Mouse (Mus musculus): ENCODE measurements around the gene Zfp385b. TPM values are rescaled to one million over a fixed set of nuclear protein-coding genes. Genes with fewer than 3 reads are reported as not detected.
A peak's percentile ranks its signal among the peaks of the same experiment; 100 is the strongest.

The Zfp385b gene
- polyA plus RNA-seq, 1 experiment from 2014 or later, result 14.1 TPM

GRCm38 (mm10) chr2:77730196-77730595 lies 89.2 kb downstream of the Zfp385b start:
- Histone ChIP-seq H3K4me1 (replicated peaks; ENCODE audit: control insufficient read depth, insufficient read depth, low read length) (no peaks in the 10 kb centered on the region), H3K9me3 (ENCODE audit: control insufficient read depth, low read length) (peaks cover 5% of the 10 kb centered on the region), H3K27me3 (ENCODE audit: control insufficient read depth, insufficient read depth, low read length) (no peaks in the 10 kb centered on the region), H3K9ac (no peak overlapping the region), H3K27ac (no peak overlapping the region), H3K4me3 (replicated peaks; ENCODE audit: low read length) (no peak overlapping the region), H3K4me2 (replicated peaks) (no peak overlapping the region), H3K36me3 (replicated peaks; ENCODE audit: control insufficient read depth, insufficient read depth) (no peaks in the 10 kb centered on the region)
- WGBS, result 80% methylated on average over 2 of the region's 2 CpGs
- DNase-seq (ENCODE audit: low spot score) (no peak), ATAC-seq (ENCODE audit: low FRiP score) (no peak)

GRCm38 (mm10) chr2:77726798-77727197 lies 92.6 kb downstream of the Zfp385b start:
- H3K27ac ChIP-seq, result no peak overlapping the region
- DNase-seq (ENCODE audit: low spot score), result no peak
- H3K9me3 ChIP-seq (ENCODE audit: control insufficient read depth, low read length), result no peaks in the 10 kb centered on the region
- no peaks in the 10 kb centered on the region for H3K4me1 ChIP-seq (replicated peaks; ENCODE audit: control insufficient read depth, insufficient read depth, low read length)
- WGBS, result 87% methylated on average over 7 of the region's 7 CpGs
- no peaks in the 10 kb centered on the region for H3K27me3 ChIP-seq (ENCODE audit: control insufficient read depth, insufficient read depth, low read length)
- H3K9ac ChIP-seq, result no peak overlapping the region
- no peak overlapping the region for H3K4me2 ChIP-seq (replicated peaks)
- no peaks in the 10 kb centered on the region for H3K36me3 ChIP-seq (replicated peaks; ENCODE audit: control insufficient read depth, insufficient read depth)
- ATAC-seq (ENCODE audit: low FRiP score), result no peak
- H3K4me3 ChIP-seq (replicated peaks; ENCODE audit: low read length), result no peak overlapping the region

GRCm38 (mm10) chr2:77720806-77721205 lies 98.6 kb downstream of the Zfp385b start:
- no peak for ATAC-seq (ENCODE audit: low FRiP score)
- no peak for DNase-seq (ENCODE audit: low spot score)
- Histone ChIP-seq H3K4me3 (replicated peaks; ENCODE audit: low read length) (no peak overlapping the region), H3K4me1 (replicated peaks; ENCODE audit: control insufficient read depth, insufficient read depth, low read length) (no peaks in the 10 kb centered on the region), H3K27ac (no peak overlapping the region), H3K27me3 (ENCODE audit: control insufficient read depth, insufficient read depth, low read length) (no peaks in the 10 kb centered on the region), H3K36me3 (replicated peaks; ENCODE audit: control insufficient read depth, insufficient read depth) (no peaks in the 10 kb centered on the region), H3K9me3 (ENCODE audit: control insufficient read depth, low read length) (no peaks in the 10 kb centered on the region), H3K4me2 (replicated peaks) (no peak overlapping the region), H3K9ac (no peak overlapping the region)
- WGBS, result 92% methylated on average over 4 of the region's 4 CpGs

GRCm38 (mm10) chr2:77716367-77716766 lies 103.1 kb downstream of the Zfp385b start:
- Histone ChIP-seq H3K9me3 (ENCODE audit: control insufficient read depth, low read length) (no peaks in the 10 kb centered on the region), H3K4me1 (replicated peaks; ENCODE audit: control insufficient read depth, insufficient read depth, low read length) (no peaks in the 10 kb centered on the region), H3K27ac (no peak overlapping the region), H3K27me3 (ENCODE audit: control insufficient read depth, insufficient read depth, low read length) (no peaks in the 10 kb centered on the region), H3K9ac (no peak overlapping the region), H3K4me2 (replicated peaks) (no peak overlapping the region), H3K4me3 (replicated peaks; ENCODE audit: low read length) (no peak overlapping the region), H3K36me3 (replicated peaks; ENCODE audit: control insufficient read depth, insufficient read depth) (no peaks in the 10 kb centered on the region)
- no peak for ATAC-seq (ENCODE audit: low FRiP score)
- DNase-seq (ENCODE audit: low spot score), result no peak
- WGBS, result 92% methylated on average over 3 of the region's 3 CpGs

GRCm38 (mm10) chr2:77713886-77714285 lies 105.6 kb downstream of the Zfp385b start:
- ATAC-seq (ENCODE audit: low FRiP score), result no peak

GRCm38 (mm10) chr2:77711751-77712150 lies 107.7 kb downstream of the Zfp385b start:
- Histone ChIP-seq H3K27ac (no peak overlapping the region), H3K9ac (no peak overlapping the region), H3K4me2 (replicated peaks) (no peak overlapping the region), H3K4me1 (replicated peaks; ENCODE audit: control insufficient read depth, insufficient read depth, low read length) (peaks cover 5% of the 10 kb centered on the region; the same call in 1 of the 2 replicates), H3K27me3 (ENCODE audit: control insufficient read depth, insufficient read depth, low read length) (no peaks in the 10 kb centered on the region), H3K4me3 (replicated peaks; ENCODE audit: low read length) (no peak overlapping the region), H3K9me3 (ENCODE audit: control insufficient read depth, low read length) (no peaks in the 10 kb centered on the region), H3K36me3 (replicated peaks; ENCODE audit: control insufficient read depth, insufficient read depth) (no peaks in the 10 kb centered on the region)
- DNase-seq (ENCODE audit: low spot score) (no peak), ATAC-seq (ENCODE audit: low FRiP score) (no peak)
- 73% methylated on average over 1 of the region's 1 CpGs for WGBS

More at GRCm38 (mm10) chr2:77713886-77714285, 105.6 kb downstream of the Zfp385b start:
- 72% methylated on average over 5 of the region's 5 CpGs for WGBS
- no peak overlapping the region for H3K27ac ChIP-seq
- DNase-seq (ENCODE audit: low spot score), result no peak
- H3K4me1 ChIP-seq (replicated peaks; ENCODE audit: control insufficient read depth, insufficient read depth, low read length), result no peaks in the 10 kb centered on the region
- no peak overlapping the region for H3K4me3 ChIP-seq (replicated peaks; ENCODE audit: low read length)
- H3K4me2 ChIP-seq (replicated peaks), result no peak overlapping the region
- no peaks in the 10 kb centered on the region for H3K9me3 ChIP-seq (ENCODE audit: control insufficient read depth, low read length)
- no peaks in the 10 kb centered on the region for H3K27me3 ChIP-seq (ENCODE audit: control insufficient read depth, insufficient read depth, low read length)
- H3K36me3 ChIP-seq (replicated peaks; ENCODE audit: control insufficient read depth, insufficient read depth), result no peaks in the 10 kb centered on the region
- no peak overlapping the region for H3K9ac ChIP-seq

- Histone ChIP-seq H3K9me3 (ENCODE audit: control insufficient read depth, low read length) (no peaks in the 10 kb centered on the region), H3K36me3 (replicated peaks; ENCODE audit: control insufficient read depth, insufficient read depth) (no peaks in the 10 kb centered on the region), H3K4me1 (replicated peaks; ENCODE audit: control insufficient read depth, insufficient read depth, low read length) (peaks cover 7% of the 10 kb centered on the region; the same call in 1 of the 2 replicates), H3K9ac (no peak overlapping the region), H3K27me3 (ENCODE audit: control insufficient read depth, insufficient read depth, low read length) (no peaks in the 10 kb centered on the region), H3K27ac (no peak overlapping the region), H3K4me2 (replicated peaks) (peak overlapping the region; percentile 47), H3K4me3 (replicated peaks; ENCODE audit: low read length) (no peak overlapping the region)
- WGBS, result 31% methylated on average over 7 of the region's 7 CpGs
- DNase-seq (ENCODE audit: low spot score), result peak; percentile 83
- ATAC-seq (ENCODE audit: low FRiP score), result peak; percentile 75; the same call in 1 of the 2 replicates
Measured at GRCm38 (mm10) chr2:77709206-77709794, 110.1 kb downstream of the Zfp385b start.

- Histone ChIP-seq H3K4me2 (replicated peaks) (no peak overlapping the region), H3K4me3 (replicated peaks; ENCODE audit: low read length) (no peak overlapping the region), H3K4me1 (replicated peaks; ENCODE audit: control insufficient read depth, insufficient read depth, low read length) (peaks cover 16% of the 10 kb centered on the region; the same call in 1 of the 2 replicates), H3K9me3 (ENCODE audit: control insufficient read depth, low read length) (no peaks in the 10 kb centered on the region), H3K9ac (no peak overlapping the region), H3K36me3 (replicated peaks; ENCODE audit: control insufficient read depth, insufficient read depth) (no peaks in the 10 kb centered on the region), H3K27me3 (ENCODE audit: control insufficient read depth, insufficient read depth, low read length) (no peaks in the 10 kb centered on the region), H3K27ac (no peak overlapping the region)
- ATAC-seq (ENCODE audit: low FRiP score), result no peak
- 20% methylated on average over 9 of the region's 9 CpGs for WGBS
- DNase-seq (ENCODE audit: low spot score), result no peak
Measured at GRCm38 (mm10) chr2:77707138-77707537, 112.3 kb downstream of the Zfp385b start.

GRCm38 (mm10) chr2:77705476-77705875 lies 114.0 kb downstream of the Zfp385b start:
- no peak overlapping the region for H3K27ac ChIP-seq
- 83% methylated on average over 2 of the region's 2 CpGs for WGBS
- H3K4me3 ChIP-seq (replicated peaks; ENCODE audit: low read length), result no peak overlapping the region
- DNase-seq (ENCODE audit: low spot score), result no peak
- H3K9ac ChIP-seq, result no peak overlapping the region
- H3K4me1 ChIP-seq (replicated peaks; ENCODE audit: control insufficient read depth, insufficient read depth, low read length), result peaks cover 16% of the 10 kb centered on the region; the same call in 1 of the 2 replicates
- H3K9me3 ChIP-seq (ENCODE audit: control insufficient read depth, low read length), result no peaks in the 10 kb centered on the region
- no peak overlapping the region for H3K4me2 ChIP-seq (replicated peaks)
- H3K27me3 ChIP-seq (ENCODE audit: control insufficient read depth, insufficient read depth, low read length), result no peaks in the 10 kb centered on the region
- ATAC-seq (ENCODE audit: low FRiP score), result no peak
- H3K36me3 ChIP-seq (replicated peaks; ENCODE audit: control insufficient read depth, insufficient read depth), result no peaks in the 10 kb centered on the region

- H3K4me2 ChIP-seq (replicated peaks), result peak overlapping the region; percentile 52
- DNase-seq (ENCODE audit: low spot score) (peak; percentile 59), ATAC-seq (ENCODE audit: low FRiP score) (peak; percentile 75)
- WGBS, result 26% methylated on average over 19 of the region's 19 CpGs
- H3K27ac ChIP-seq, result peak overlapping the region; percentile 78
- no peaks in the 10 kb centered on the region for H3K36me3 ChIP-seq (replicated peaks; ENCODE audit: control insufficient read depth, insufficient read depth)
- H3K4me3 ChIP-seq (replicated peaks; ENCODE audit: low read length), result peak overlapping the region; percentile 20
- no peaks in the 10 kb centered on the region for H3K27me3 ChIP-seq (ENCODE audit: control insufficient read depth, insufficient read depth, low read length)
- no peaks in the 10 kb centered on the region for H3K9me3 ChIP-seq (ENCODE audit: control insufficient read depth, low read length)
- peaks cover 16% of the 10 kb centered on the region; the same call in 1 of the 2 replicates for H3K4me1 ChIP-seq (replicated peaks; ENCODE audit: control insufficient read depth, insufficient read depth, low read length)
- H3K9ac ChIP-seq, result peak overlapping the region; percentile 51
Measured at GRCm38 (mm10) chr2:77703080-77703479, 116.4 kb downstream of the Zfp385b start.
